Mouse (Mus musculus) C2C12 (cell line): ENCODE results near the gene Gja5.

ENCODE experiments used
- CEBPB ChIP-seq: IDR thresholded peaks from one replicate; pipeline ENCODE4 v1.6.1; 2011; ENCODE audit warnings: low read depth, mild to moderate bottlenecking, control low read depth, moderate library complexity
- CTCF ChIP-seq: IDR thresholded peaks from one replicate; pipeline ENCODE4 v1.5.1; 2011; ENCODE audit not compliant: control insufficient read depth, insufficient read depth, insufficient read length
- MYOD1 ChIP-seq: IDR thresholded peaks from one replicate; pipeline ENCODE4 v1.6.1; 2011; ENCODE audit warnings: low read depth; ENCODE audit not compliant: control insufficient read depth, insufficient read length

- no peak for TF ChIP-seq CTCF
- no peak for TF ChIP-seq MYOD1
- TF ChIP-seq CEBPB: no peak
These were observed 135.2 kb downstream of the Gja5 start for GRCm38 (mm10) chr3:97039721-97040120.
